Mouse (Mus musculus) mature B cell (primary cell): ENCODE data around the gene Kcnj8.

Experiments used
- in situ Hi-C: fragments of 300-500 bp; cut with MboI; formaldehyde crosslinking; loops from 2 replicates; pipeline ENCODE4 v1.14.3; 2019

Gene Kcnj8

DNA sequence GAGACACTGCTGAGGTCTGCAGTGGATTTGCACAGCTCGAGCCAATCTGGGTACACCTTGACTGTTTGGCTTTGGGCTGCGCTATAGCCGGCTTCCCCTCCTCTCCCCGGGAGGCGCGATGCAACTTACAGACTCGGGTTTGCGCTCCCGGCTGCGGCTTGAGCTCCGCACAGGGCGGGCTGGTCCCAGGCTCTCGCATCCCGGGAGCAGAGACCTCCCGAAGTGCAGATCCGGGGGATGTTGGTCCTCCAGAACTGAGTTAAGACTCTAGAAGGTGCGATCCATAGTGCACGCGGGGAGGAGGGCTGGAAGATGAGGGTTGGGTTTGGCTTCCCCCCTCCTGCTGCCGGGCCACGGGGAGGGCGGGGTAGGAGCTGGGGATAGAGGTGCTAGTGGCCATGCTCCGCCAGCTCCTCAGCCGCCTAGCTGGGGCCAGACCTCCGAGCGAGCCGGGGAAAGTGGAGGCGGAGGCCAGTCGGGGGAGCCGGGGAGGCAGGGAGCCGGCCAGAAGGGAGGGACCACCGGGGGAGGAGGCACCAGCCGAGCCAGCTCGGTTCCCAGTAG is at the start of gene Kcnj8:
TSS of gene Kcnj8 (minus strand) at position 560 of the 564 bp plus-strand sequence.
- in situ Hi-C loops: no loop called here

DNA sequence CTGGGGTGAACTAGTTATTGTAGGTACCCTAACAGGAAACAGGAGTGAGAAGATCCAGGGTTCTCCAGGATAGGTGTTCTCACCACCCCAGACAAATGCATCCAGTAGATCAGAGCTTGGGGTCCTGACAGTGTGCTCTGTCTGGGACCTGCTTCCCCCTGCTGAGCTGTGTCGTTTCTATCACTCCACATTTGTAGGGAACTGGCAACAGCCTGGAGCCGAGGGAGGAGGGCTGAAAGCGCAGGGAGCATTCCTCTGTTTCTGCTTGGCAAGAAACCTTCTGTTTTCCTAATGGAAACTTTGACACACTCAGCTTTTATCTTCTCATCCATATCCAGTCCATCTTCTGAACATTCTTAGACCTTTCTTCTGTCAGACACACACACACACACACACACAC is 45.2 kb upstream of the Kcnj8 start:
- in situ Hi-C loops: no loop called here

DNA sequence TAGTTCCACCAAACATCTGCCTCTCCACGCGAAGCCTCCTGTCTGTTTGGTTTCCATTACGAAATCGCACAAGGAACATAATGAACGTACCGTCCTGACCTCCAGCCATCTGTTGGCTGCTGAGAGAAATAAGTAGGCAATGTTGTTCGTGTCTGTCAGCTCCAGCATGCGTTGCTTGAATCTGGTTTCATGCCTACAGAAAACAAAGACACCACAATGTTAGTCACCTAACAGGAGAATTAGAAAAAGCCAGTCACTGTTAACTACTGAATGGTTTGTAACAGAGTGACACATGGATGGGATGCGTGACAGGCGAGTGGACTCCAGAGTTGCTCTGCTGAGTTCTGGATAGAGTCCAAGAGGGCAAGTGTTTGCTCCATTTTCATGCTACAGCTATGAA is 42.9 kb upstream of the Kcnj8 start:
- in situ Hi-C loops: no loop called here

DNA sequence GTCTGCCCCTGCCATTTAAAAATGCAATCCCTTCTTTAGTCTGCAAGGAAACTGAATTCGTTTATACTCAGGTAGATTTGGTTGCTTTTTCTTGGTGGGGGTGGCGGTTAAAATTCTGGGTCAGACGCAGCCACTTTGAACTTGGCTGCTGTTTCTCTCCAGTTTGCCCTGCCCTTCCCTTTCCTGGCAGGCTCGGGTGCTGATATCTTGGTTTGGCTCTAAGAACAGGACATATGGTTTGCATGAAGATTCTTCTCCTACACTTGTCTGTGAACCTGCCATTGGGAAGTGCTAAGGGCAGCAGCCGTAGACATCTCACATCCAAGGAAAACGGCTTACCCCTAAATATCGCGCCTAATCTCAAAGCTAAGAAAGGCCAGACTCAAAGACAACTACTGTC is 41.0 kb upstream of the Kcnj8 start:
- in situ Hi-C loops: no loop called here

DNA sequence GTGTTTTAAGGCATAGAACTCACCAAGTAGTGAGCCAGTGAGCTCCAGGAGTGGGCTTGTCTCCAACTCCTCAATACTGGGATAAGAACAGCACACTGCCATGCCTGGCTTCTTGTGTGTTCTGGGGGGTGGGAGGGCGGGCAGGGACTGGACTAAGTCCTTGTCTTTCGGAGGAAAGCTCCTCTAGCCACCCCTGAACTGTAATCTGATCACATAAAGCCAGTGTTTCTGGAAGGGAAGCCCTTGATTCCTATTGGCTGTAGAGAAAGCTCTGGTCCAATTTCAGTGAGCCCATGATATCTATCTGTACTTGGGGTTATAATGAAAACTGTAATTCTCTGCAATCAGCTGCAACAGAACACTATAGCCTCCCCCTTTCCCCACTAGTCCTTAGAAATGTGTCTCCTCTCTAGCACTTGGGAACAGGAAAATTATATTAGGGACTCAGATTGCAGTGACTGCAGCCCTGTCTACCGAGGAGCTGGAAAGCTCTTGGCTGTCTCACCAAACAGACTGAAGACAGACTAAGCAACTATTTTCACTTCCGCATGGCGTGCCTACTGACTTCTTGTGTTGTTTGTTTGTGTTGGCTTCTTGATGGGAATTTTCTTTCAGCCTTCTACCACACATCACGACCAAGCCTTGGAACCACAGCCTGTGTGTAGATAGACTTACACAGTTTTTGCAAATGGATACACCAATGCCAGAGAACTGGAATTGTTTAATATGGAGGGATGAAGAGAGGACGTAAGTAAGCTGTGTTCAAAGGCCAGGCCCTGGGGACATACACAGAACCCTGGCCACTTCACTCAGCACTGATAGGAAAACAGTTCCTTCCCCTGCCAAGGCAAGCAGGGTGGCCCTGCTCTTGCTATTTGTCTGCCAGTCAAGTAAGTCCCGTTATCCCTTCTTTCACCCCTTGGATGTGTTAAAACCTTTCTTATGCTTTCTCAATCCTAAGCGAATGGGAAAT is 38.3 kb upstream of the Kcnj8 start:
- in situ Hi-C loops: no loop called here

DNA sequence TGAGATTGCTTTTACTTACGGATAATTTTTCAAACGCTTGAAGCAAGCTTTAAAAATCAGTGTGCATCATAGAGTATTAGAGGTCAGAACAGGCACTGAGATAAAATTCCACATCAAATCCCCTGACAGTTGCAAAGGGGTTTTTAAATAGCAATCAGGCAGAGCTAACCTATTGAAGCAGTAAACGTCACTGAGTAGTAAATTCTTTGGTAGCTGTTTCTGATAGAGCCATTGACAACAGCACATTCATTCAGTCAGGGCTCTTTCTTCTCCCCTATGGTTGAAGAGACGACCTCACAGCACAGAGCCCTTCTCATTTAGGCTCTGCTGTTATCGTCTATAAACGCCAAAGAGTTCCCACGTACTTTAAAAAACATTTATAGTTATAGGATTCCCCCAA is 35.7 kb upstream of the Kcnj8 start:
- in situ Hi-C loops: no loop called here

DNA sequence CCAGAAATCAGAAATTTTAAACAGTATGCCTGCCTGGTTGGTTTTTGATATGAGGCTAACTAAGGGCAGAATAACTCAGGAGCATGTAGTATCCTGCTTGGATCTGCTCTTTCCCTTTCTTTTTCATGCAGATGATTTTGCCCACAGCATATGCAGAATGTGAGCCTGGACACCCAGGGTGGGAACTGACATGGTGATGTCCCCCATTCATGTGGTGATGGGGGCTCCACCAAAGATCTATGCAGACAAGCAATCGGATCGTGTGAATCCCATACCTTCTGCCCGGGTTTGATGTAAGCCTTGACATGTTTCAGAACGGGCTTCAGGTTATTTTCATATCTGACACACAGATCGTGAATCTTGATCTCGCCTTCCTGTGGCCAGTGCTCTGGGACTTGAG is 31.4 kb upstream of the Kcnj8 start:
- in situ Hi-C loops: no loop called here

DNA sequence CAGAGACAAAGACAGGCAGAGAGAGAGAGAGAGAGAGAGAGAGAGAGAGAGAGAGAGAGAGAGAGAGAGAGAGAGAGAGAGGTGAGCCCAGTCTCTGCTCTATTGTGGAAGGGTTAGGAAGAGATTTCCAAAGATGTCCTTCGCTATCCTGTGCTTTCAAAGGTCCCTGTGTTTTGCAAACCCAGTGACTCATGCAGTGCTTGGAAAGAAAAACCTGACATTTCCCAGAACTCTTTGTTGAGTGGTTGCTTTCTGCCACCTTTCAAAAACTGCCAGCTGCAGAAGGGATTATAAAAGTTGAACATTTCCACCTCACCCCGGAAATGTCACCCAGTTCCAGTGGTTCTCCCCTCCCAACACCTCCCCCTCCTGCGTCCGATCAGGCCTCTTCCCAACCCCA is 7.4 kb upstream of the Kcnj8 start:
- in situ Hi-C loops: no loop called here

DNA sequence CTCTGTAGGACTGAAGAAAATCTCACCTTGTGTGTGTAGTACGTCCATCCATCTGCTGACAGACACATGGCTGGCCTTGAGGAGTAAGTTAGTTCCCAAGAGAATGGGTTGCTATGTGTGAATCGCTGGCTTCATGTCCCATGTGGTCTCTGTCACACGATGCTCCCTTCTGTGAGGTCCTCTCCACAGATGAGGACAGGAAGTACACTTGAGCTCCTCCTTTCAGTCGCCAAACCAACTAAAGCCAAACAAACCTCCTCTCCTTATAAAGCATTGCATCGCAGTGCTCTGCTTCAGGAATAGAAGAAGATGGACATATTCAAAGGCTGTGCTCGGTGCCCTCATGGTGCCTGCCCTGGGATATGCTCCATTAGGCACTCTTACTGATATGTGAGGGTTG is 6.4 kb upstream of the Kcnj8 start:
- in situ Hi-C loops: no loop called here

DNA sequence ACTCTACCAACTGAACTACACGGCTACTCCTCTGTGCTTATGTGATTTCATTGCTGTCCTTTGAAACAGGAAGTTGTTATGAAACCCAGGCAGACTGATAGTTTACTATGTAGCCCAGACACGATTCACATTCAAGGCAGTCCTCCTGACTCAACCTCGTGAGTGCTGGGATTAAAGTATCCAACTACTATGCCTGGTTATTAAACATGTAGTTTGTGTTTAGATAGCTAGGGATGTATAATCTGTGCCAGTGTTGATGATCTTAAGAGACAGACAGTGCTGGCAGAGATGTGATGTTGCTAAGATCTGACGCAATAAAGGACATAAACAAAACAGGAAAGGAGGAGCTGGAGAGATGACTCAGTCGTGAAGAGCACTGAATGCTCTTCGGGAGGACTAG is 1.5 kb upstream of the Kcnj8 start:
- in situ Hi-C loops: no loop called here

DNA sequence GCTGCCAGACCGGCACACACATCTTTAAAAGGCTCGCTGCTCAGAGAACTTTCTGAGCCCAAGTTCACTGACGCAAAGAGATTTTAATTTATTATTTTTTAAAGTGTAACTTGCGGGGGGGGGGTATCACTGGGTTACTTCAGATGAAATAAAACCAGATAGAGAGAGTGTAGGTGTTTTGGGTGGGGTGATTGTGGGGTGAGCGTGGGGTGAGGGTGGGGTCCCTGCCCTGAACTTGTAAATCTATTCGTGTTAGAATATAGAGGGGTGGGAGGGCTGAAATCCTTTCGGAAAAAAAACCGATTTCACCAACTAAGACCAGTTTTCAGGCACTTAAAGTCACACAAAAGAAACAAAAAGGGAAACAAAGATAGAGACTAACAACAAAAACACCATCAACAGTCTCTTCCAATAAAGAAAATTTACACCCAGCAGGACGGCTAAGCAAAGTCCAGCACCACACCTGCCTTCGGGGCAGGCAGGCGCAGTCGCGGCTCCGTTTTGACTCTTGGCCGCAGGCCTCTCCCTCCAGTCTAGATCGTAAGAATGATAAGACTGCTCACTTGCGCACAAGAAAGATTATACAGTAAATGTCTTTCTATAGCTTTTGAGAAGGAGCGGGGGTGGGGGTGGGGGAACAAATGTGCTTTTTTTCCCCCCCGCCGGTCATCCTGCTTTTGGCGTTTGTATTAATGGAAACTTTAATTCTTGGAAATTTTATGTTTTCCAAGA is 381 bp upstream of the Kcnj8 start:
- in situ Hi-C loops: no loop called here

DNA sequence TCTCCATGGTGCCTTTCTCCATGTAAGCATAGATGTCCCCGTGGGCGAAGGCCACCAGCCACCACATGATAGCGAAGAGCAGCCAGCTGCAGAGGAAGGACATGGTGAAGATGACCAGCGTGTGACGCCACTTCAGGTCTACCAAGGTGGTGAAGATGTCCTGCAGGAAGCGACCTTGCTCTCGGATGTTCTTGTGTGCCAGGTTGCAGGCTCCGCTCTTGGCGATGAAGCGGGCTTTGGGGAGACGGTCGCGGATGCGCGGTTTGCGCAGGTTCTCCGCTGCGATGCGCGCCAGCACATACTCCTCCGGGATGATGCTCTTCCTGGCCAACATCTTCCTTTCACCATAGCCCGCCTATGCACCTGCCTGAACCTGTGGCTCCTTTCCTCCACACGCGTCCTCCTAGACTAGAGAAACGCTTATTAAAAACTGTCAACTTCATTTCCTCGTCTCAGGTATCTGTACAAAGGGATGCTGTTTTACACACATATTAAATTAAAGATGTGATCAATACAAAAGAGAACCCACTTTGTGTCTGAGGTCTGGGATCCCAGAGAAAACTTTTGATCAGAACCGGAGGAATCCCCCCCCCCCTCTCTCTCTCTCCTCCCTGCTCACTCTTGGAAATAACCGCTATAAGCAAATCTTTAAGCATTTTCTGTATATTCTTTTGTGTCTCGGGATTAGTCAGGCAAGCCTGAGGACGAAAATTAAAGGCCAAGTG is 1.2 kb downstream of the Kcnj8 start:
- in situ Hi-C loops: no loop called here

DNA sequence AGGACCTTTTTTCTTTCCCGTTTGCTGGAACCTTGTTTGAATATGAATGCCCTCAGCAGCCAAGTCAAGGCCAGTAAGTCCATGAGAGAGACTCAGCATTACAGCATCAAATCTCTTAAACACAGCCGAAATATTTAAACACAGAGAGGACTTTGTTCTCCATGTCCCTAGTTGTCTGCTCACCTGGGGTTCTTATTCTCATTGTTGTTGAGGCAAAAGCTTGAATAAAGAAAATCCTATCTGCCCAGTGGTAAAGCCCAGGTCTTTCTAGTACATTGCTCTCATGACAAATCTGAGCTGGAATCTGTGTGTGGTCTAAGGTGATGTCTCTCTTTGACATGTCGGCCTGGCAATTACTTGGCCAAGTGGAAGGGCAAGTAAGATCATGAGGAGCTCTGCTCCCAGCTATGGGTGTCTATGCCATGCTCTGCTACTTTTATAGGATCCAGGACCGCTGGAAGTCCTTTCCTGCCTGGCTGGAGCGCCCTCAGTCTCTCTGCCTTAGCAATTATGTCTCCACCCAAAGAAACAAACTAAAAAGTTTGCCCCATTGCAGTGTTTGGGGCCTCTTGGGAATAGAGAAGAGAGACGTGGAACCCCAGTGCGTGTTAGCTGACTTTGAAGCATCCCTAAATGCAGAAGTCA is 2.6 kb downstream of the Kcnj8 start:
- in situ Hi-C loops: no loop called here

DNA sequence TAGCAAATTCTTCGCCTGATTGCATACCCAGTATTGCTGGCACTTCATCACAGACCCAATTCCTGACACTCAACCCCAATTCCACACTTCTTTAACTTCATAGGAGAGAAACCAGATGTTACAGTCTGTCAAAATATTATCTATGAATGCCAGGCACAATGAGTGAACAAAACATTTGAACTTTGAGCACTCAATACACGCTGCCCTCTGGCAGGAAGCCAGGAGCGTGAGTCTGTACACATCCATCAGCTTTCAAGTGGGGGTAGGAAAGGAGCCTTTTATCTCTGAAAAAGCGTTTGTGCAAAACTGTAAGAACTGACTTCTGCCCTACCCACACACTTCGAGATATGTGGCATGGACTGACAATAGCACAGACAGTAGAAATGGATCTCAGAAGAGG is 4.0 kb downstream of the Kcnj8 start:
- in situ Hi-C loops: no loop called here

DNA sequence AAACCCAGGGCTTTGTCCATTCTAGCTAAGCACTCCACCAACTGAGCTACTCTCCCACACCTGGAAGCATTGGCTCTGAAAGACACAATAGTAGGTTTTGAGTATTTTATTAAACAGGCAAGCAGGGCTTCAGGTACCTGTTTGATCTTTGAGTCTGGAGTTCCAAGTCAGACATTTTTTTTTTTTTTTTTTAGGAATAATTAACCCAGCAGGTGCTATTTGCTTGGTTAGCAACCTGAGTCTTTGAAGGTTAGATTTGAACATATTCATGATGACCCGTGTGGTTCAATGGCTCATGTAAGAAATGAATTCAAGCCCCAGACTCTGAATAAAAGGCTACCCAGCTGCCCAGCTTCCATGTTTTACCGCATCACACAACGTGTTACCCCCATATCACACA is 6.7 kb downstream of the Kcnj8 start:
- in situ Hi-C loops: no loop called here

DNA sequence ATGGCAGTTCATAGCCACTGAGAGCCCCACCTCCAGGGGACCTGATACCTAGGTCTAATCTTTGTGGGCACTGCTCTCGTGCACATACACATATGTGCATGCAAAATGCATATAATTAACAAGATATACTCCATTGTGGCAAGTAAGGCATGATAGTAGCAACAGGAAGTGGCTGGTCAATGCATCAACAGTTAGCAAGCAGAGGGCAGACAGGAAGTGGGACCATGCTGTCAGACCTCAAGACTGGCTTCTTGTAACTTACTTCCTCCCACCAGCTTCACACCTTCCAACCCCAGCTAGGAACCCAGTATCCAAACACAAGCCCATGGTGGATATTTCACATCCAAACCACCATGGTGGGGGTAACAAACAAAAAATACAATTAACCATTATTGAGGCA is 10.3 kb downstream of the Kcnj8 start:
- in situ Hi-C loops: no loop called here

DNA sequence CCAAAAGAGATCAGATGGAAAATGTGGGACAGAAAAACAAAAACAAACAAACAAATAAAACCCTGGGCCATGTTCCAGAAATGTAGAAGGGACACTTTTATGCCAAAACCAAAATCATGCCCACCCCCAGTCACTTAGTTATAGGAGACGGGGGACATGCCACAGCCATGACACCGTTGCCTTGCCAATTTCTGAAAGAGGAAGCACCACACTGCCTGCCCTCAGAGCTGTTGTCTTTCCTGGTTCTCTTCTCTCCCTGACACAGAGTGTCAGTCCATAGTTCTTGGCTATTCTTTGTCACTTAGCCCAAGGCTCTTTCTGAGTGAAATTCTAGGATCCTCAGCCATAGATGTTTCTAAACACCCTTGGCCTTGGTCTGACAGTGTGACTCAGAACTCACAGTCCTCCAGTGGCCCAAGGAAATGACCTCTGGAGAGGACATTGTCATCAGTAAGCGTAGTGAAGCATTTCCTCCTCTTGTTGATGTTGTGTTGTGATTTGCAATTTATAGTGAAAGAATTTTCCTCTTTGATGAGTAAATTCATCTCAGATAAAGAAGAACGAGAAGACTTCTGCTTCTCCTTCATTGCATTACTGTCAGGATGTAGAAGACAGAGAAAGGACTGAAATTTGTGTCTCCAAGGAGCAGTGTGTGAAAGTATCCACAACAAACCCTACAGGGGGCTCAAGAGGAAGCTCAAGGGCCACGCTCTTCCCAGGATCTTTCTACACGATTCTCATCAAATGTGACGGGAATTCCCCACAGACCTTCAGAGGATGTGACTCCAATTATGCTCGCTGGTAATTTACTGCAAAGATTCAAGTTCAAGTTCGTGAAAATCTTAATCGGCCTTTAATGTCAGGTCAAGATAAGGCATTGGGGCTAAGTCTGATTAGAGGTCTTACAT is 12.4 kb downstream of the Kcnj8 start:
- in situ Hi-C loops: no loop called here

DNA sequence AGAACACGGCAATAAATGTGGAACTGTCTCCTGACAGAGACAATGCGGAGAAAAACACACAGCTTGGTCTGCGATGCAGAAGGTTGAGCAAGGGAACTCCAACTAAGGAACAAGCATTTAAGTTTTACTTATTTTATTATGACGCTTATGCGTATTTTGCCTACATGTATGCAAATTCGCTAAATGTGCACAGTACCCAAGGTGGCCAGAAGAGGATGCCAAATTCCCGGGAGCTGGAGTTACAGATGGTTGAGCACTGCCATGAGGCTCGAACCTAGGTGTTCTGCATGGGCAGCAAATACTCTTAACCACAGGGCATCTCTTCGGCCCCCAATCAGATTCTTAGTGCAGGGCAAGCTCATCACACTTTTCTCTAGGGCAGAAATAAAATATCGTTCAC is 13.3 kb downstream of the Kcnj8 start:
- in situ Hi-C loops: no loop called here

DNA sequence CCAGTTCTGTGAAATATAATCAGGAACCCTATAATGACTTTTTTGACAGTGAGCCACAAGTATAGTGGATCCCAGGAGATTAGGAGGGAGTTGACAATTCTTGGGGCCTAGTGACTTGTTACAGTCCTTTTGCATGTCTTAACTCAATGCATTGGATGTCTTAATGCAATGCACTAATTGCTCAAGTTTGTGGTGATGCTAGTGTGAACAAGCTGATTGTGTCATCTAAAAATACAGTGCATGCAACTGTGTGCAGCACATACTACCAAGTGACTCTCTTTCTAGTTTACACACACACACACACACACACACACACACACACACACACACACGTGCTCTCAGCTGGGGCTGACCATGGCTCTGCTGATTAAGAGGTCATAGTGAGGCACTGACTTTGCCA is 15.4 kb downstream of the Kcnj8 start:
- in situ Hi-C loops: no loop called here

DNA sequence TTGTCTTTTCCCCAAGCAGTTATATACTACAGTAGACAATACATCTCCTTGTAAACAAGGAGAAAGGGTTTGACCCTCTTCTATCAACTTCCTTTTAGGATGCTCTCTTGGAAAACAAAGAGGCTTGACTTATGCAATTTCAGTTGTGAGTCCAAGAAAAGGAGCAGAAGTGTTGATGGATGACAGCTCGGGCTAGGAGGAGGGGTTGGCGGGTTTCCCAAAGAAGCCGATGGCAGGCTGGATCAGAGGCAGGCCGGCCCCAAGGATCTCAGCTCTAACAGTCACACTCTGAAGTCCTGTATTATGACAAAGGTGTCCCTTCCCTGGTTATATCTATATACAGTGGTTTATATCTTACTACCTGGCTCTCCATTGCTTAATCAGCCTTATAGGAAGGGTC is 19.9 kb downstream of the Kcnj8 start:
- in situ Hi-C loops: no loop called here

DNA sequence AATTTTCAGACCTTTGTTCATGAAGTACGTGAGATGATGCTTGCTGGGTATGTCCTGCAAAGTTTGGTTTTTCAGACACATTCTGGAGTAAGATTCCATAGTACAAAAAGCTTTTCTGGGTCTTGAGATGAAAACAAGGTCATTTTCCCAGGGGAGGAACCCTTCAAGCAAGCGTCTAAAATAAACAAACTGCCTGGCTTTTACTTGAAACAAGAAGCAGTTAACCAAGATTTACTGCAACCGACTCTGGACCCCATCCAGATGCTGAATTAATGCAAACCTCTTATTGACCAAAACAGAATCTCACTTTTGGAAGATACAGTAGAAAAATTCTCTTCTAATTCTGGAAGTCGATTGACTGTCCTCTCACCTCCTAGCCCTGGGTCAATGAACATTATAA is 20.5 kb downstream of the Kcnj8 start:
- in situ Hi-C loops: no loop called here
